Mouse (Mus musculus): ENCODE measurements around the gene Ercc4. TPM values are rescaled to one million over a fixed set of nuclear protein-coding genes. Genes with fewer than 3 reads are reported as not detected.
A peak's percentile ranks its signal among the peaks of the same experiment; 100 is the strongest.

Gene Ercc4
- polyA plus RNA-seq (2014; fragmentation: Nextera tagmentation; extraction: Ambion mirVana) = 16.0 and 18.0 TPM in 2 replicates

DNA sequence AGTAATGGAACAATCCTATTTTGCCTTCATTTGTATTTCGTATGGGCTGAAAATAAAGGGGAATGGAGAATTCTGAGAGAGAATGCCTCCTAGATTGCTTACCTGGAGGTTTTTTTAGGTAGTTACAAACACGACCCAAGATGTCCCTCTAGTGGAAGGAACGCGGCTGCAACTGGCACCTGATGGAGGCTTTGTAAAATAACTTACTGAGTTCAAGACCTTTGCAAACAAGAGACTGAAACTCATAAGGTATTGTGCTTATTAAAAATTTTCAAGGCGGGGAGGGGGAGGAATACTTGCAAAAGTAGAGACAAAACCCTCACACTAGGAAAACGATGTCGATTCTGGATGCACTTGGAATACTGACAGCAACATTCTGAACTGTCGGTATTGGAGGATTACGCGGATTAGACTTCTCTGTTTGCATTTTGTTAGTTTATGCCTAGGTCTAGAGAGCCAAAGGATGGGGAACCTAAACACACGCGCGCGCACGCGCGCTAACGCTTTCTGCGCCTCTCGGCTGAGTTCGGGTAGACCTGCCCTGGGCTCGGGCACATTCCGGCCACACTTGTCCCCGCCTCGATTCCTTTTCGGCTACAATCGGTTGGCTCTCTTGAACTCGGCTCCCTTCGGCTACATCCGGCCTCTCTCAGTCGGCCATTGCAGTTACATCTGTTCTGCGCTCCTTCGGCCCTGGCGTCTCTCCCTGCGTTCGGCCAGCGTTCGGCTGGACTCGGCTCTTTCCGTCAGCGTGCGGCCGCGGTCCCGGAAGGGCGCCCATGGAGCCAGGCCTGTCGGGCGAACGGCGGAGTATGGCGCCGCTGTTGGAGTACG lies at the start of gene Ercc4:
TSS of gene Ercc4 (plus strand) at position 529 of the 834 bp plus-strand sequence.
- WGBS = 2% methylated on average over 53 of the region's 53 CpGs
- ATAC-seq (replicated peaks; ENCODE audit: low FRiP score) = peak; percentile 99
- Histone ChIP-seq H3K27ac (ENCODE audit: low read depth, low read length) (peak within 1 kb of the TSS; percentile 75), H3K4me3 (ENCODE audit: low read depth, low read length) (peak within 1 kb of the TSS; percentile 67), H3K4me2 (ENCODE audit: low read depth, low read length, severe bottlenecking) (peak within 1 kb of the TSS; percentile 74), H3K9ac (ENCODE audit: low read length) (peak within 1 kb of the TSS; percentile 93), H3K27me3 (ENCODE audit: control insufficient read depth, insufficient read depth, low read length) (no peaks in the 10 kb centered on the region), H3K36me3 (ENCODE audit: control insufficient read depth, insufficient read depth, low read length) (no peaks in the 10 kb centered on the region), H3K4me1 (replicated peaks; ENCODE audit: control insufficient read depth, insufficient read depth, low read length) (peaks cover 4% of the 10 kb centered on the region; the same call in 1 of the 2 replicates), H3K9me3 (ENCODE audit: control insufficient read depth, low read length) (no peaks in the 10 kb centered on the region)
- DNase-seq (ENCODE audit: low spot score) = peak; percentile 96

DNA sequence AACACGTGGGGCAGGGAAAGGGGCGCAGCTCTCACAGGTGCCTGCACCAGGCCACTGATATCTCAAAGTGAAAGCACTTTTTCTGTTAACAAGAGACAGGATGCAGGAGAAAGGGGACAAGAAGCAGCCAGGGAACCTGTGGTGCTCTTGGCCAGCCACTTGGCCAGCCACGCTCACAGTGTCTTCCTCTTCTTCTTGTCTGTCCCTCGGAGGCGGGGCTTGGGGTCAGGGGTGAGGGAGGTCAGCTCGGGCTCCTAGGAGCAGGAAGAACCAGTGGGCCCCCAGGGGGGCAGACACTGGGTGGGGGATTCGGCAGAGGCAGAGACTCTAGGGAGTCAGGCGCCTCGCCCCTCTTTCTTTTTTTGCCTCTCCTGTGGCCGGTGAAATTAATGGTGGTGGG lies 48.4 kb upstream of the Ercc4 start:
- DNase-seq (ENCODE audit: low spot score) (no peak), ATAC-seq (replicated peaks; ENCODE audit: low FRiP score) (no peak)
- H3K4me1 ChIP-seq (replicated peaks; ENCODE audit: control insufficient read depth, insufficient read depth, low read length) = no peaks in the 10 kb centered on the region
- H3K36me3 ChIP-seq (ENCODE audit: control insufficient read depth, insufficient read depth, low read length) = no peaks in the 10 kb centered on the region
- no peaks in the 10 kb centered on the region for H3K27me3 ChIP-seq (ENCODE audit: control insufficient read depth, insufficient read depth, low read length)
- 51% methylated on average over 9 of the region's 10 CpGs for WGBS
- no peak overlapping the region for H3K9ac ChIP-seq (ENCODE audit: low read length)
- no peaks in the 10 kb centered on the region for H3K9me3 ChIP-seq (ENCODE audit: control insufficient read depth, low read length)
- H3K4me2 ChIP-seq (ENCODE audit: low read depth, low read length, severe bottlenecking) = no peak overlapping the region
- H3K27ac ChIP-seq (ENCODE audit: low read depth, low read length) = no peak overlapping the region
- no peak overlapping the region for H3K4me3 ChIP-seq (ENCODE audit: low read depth, low read length)

DNA sequence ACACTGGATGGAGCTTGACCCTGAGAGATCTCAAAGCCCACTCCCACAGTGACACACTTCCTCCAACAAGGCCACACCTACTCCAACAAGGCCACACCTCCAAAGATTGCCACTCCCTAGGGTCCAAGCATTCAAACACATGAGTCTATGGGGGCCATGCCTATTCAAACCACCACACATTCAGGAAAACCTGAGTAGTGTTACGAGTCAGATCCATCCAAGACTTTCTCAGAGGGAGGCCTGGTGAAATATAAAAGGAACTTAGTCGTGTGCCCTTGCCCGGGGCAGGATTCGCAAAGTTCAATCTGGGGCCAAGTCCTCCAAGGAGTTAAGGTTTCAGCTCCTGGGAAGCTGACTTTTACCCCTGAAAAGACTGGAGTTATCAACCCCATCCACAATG lies 35.3 kb upstream of the Ercc4 start:
- no peak for DNase-seq (ENCODE audit: low spot score)
- H3K4me2 ChIP-seq (ENCODE audit: low read depth, low read length, severe bottlenecking) = no peak overlapping the region
- WGBS = 84% methylated on average over 4 of the region's 4 CpGs
- H3K9ac ChIP-seq (ENCODE audit: low read length) = no peak overlapping the region
- ATAC-seq (replicated peaks; ENCODE audit: low FRiP score) = no peak
- H3K36me3 ChIP-seq (ENCODE audit: control insufficient read depth, insufficient read depth, low read length) = no peaks in the 10 kb centered on the region
- H3K9me3 ChIP-seq (ENCODE audit: control insufficient read depth, low read length) = no peaks in the 10 kb centered on the region
- no peaks in the 10 kb centered on the region for H3K27me3 ChIP-seq (ENCODE audit: control insufficient read depth, insufficient read depth, low read length)
- no peak overlapping the region for H3K4me3 ChIP-seq (ENCODE audit: low read depth, low read length)
- no peaks in the 10 kb centered on the region for H3K4me1 ChIP-seq (replicated peaks; ENCODE audit: control insufficient read depth, insufficient read depth, low read length)
- no peak overlapping the region for H3K27ac ChIP-seq (ENCODE audit: low read depth, low read length)

DNA sequence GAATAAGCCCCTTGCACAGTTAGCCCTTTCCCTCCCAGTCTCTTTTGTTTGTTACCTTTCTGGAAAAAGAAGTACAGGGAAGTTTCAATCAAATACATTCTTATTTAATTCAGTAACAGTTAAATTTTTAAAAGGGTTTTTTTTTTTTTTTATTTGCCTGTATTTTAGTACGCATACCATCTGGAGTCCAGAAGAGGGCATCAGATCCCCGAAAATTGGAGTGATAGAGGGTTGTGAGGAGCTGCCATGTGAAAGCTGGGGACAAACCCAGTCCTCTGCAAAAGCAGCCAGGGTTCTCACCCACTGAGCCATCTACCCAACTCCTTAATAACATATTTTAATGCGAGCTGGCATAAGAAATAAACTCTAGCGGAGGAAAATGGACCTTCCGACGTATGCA lies 29.3 kb upstream of the Ercc4 start:
- no peak overlapping the region for H3K9ac ChIP-seq (ENCODE audit: low read length)
- H3K9me3 ChIP-seq (ENCODE audit: control insufficient read depth, low read length) = no peaks in the 10 kb centered on the region
- no peak overlapping the region for H3K4me2 ChIP-seq (ENCODE audit: low read depth, low read length, severe bottlenecking)
- DNase-seq (ENCODE audit: low spot score) (no peak), ATAC-seq (replicated peaks; ENCODE audit: low FRiP score) (no peak)
- 79% methylated on average over 6 of the region's 6 CpGs for WGBS
- no peaks in the 10 kb centered on the region for H3K36me3 ChIP-seq (ENCODE audit: control insufficient read depth, insufficient read depth, low read length)
- no peak overlapping the region for H3K27ac ChIP-seq (ENCODE audit: low read depth, low read length)
- no peaks in the 10 kb centered on the region for H3K4me1 ChIP-seq (replicated peaks; ENCODE audit: control insufficient read depth, insufficient read depth, low read length)
- no peak overlapping the region for H3K4me3 ChIP-seq (ENCODE audit: low read depth, low read length)
- H3K27me3 ChIP-seq (ENCODE audit: control insufficient read depth, insufficient read depth, low read length) = no peaks in the 10 kb centered on the region

DNA sequence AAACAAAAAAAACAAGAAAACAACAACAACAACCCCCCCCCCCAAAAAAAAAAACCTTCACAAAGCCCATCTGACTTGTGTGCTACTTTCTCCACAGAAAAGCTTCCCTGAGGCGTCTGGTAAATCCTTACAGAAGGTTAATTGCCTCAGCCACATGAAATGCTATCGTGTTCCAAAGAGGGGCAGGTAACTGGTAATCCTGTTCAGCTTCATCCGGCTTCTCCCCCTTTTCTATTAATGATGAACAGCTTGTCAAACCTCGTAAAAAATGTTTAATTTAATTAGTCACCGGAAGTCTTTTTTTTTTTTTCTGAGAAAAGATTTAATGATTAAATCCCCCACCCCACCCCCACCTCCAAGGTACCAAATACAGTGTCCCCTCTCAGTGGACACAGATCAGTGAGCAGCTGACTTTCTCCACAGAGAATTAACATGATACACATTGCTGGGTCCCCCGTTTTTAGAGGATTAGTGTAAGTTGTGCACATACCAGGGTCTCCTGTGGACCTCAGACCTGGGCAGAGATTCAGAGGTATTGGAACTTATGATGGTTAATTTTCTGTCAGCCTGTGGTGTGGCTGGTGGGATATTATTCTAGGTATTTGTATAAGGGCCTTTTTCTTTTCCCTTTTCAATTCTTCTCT lies 26.2 kb upstream of the Ercc4 start:
- 64% methylated on average over 6 of the region's 6 CpGs for WGBS

DNA sequence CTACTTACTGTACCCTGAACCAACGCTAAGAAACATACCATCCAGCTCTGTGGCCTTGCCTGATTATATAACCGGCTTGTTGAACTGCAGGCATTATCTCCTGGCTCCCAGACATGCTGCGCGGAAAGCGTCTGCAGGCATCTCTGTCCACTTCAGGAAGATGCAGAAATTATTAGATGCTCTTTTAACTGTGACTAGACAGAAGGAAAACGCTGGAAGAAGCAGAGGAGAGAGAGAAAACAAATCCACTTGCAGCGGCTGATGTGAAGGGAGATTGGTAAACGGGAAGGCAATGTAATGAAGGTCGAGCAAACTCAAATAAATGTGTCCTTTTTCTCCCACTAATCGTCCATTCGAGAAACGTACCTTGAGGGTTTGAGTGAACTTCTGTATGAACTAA lies 1.1 kb upstream of the Ercc4 start:
- Histone ChIP-seq H3K4me3 (ENCODE audit: low read depth, low read length) (no peak overlapping the region), H3K9me3 (ENCODE audit: control insufficient read depth, low read length) (no peaks in the 10 kb centered on the region), H3K27ac (ENCODE audit: low read depth, low read length) (no peak overlapping the region), H3K4me2 (ENCODE audit: low read depth, low read length, severe bottlenecking) (no peak overlapping the region), H3K36me3 (ENCODE audit: control insufficient read depth, insufficient read depth, low read length) (no peaks in the 10 kb centered on the region), H3K9ac (ENCODE audit: low read length) (no peak overlapping the region), H3K27me3 (ENCODE audit: control insufficient read depth, insufficient read depth, low read length) (no peaks in the 10 kb centered on the region), H3K4me1 (replicated peaks; ENCODE audit: control insufficient read depth, insufficient read depth, low read length) (peaks cover 4% of the 10 kb centered on the region; the same call in 1 of the 2 replicates)
- 92% methylated on average over 12 of the region's 12 CpGs for WGBS
- no peak for DNase-seq (ENCODE audit: low spot score)
- ATAC-seq (replicated peaks; ENCODE audit: low FRiP score) = no peak

More for the DNA sequence above, 26.2 kb upstream of the Ercc4 start:
- H3K9ac ChIP-seq (ENCODE audit: low read length) = no peak overlapping the region
- no peaks in the 10 kb centered on the region for H3K27me3 ChIP-seq (ENCODE audit: control insufficient read depth, insufficient read depth, low read length)
- no peak overlapping the region for H3K4me3 ChIP-seq (ENCODE audit: low read depth, low read length)
- H3K27ac ChIP-seq (ENCODE audit: low read depth, low read length) = no peak overlapping the region
- no peaks in the 10 kb centered on the region for H3K9me3 ChIP-seq (ENCODE audit: control insufficient read depth, low read length)
- DNase-seq (ENCODE audit: low spot score) (no peak), ATAC-seq (replicated peaks; ENCODE audit: low FRiP score) (no peak)
- H3K4me1 ChIP-seq (replicated peaks; ENCODE audit: control insufficient read depth, insufficient read depth, low read length) = no peaks in the 10 kb centered on the region
- H3K36me3 ChIP-seq (ENCODE audit: control insufficient read depth, insufficient read depth, low read length) = no peaks in the 10 kb centered on the region
- no peak overlapping the region for H3K4me2 ChIP-seq (ENCODE audit: low read depth, low read length, severe bottlenecking)

DNA sequence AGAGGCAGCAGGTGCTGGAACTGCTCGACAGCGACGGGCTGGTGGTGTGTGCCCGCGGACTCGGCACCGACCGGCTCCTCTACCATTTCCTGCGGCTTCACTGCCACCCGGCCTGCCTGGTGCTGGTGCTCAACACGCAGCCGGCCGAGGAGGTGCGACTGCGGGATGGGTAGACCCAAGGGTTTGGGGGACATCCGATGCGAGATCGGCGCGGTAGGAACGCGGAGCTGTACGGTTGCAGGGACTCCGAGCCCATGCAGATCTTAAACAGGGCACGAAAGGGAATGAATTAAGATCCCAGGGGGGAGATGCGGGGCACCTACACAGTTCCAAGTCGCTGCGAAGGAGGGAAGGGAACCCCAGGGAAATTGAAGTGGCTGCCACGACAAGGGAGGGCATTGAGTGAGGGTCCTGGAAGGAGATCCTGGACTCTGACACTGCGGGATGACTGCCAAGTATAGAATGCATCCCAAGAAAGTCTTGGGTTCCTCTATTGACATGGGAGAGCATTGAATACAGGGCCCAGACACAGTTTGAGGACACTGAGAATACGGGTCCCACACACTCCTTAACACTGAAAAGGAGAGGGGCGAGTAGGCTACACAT lies 609 bp downstream of the Ercc4 start:
- Histone ChIP-seq H3K4me1 (replicated peaks; ENCODE audit: control insufficient read depth, insufficient read depth, low read length) (peaks cover 4% of the 10 kb centered on the region; the same call in 1 of the 2 replicates), H3K4me2 (ENCODE audit: low read depth, low read length, severe bottlenecking) (peak overlapping the region; percentile 74), H3K9me3 (ENCODE audit: control insufficient read depth, low read length) (no peaks in the 10 kb centered on the region), H3K9ac (ENCODE audit: low read length) (peak overlapping the region; percentile 93), H3K36me3 (ENCODE audit: control insufficient read depth, insufficient read depth, low read length) (no peaks in the 10 kb centered on the region), H3K4me3 (ENCODE audit: low read depth, low read length) (peak overlapping the region; percentile 67), H3K27ac (ENCODE audit: low read depth, low read length) (peak overlapping the region; percentile 75), H3K27me3 (ENCODE audit: control insufficient read depth, insufficient read depth, low read length) (no peaks in the 10 kb centered on the region)
- under 1% methylated on average over 32 of the region's 32 CpGs for WGBS
- peak; percentile 31 for ATAC-seq (replicated peaks; ENCODE audit: low FRiP score)
- no peak for DNase-seq (ENCODE audit: low spot score)

DNA sequence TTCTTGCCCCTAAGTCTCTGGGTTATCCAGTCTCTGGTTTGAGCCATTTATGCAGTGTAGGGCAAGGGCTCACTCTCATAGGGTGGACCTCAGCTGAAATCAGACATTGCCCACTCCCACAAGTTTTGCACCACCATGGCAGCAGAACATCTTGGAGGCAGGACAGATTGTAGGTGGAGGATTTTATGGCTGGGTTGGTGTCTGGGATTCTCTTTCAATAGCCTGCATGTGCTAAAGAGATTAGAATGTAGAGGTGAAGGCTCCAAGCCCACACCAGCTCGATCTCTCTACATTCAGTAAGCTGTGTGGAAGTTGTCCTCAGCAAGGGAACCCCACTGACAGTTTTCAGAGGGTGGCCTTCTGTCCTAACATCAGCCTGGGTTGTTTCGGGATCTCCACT lies 5.3 kb downstream of the Ercc4 start:
- no peak for DNase-seq (ENCODE audit: low spot score)
- 90% methylated on average over 2 of the region's 2 CpGs for WGBS
- Histone ChIP-seq H3K36me3 (ENCODE audit: control insufficient read depth, insufficient read depth, low read length) (no peaks in the 10 kb centered on the region), H3K4me1 (replicated peaks; ENCODE audit: control insufficient read depth, insufficient read depth, low read length) (peaks cover 4% of the 10 kb centered on the region; the same call in 1 of the 2 replicates), H3K4me2 (ENCODE audit: low read depth, low read length, severe bottlenecking) (no peak overlapping the region), H3K4me3 (ENCODE audit: low read depth, low read length) (no peak overlapping the region), H3K27me3 (ENCODE audit: control insufficient read depth, insufficient read depth, low read length) (no peaks in the 10 kb centered on the region), H3K27ac (ENCODE audit: low read depth, low read length) (no peak overlapping the region), H3K9me3 (ENCODE audit: control insufficient read depth, low read length) (no peaks in the 10 kb centered on the region), H3K9ac (ENCODE audit: low read length) (no peak overlapping the region)
- ATAC-seq (replicated peaks; ENCODE audit: low FRiP score) = no peak

Measured in forebrain, embryonic 11.5 days (tissue).